Mouse (Mus musculus): ENCODE results near the gene Phc3.

GRCm38 (mm10) chr3:30958709-30959108, 10.5 kb downstream of the Phc3 start:
- no peak for TF ChIP-seq POLR2A (IDR thresholded peaks at IDR 0.05; ENCODE audit: low read depth, low read length)
- TF ChIP-seq CTCF (conservative IDR thresholded peaks at IDR 0.05; ENCODE audit: insufficient read depth, insufficient read length, low read depth, low read length): no peak

Data from kidney, adult 2 months (tissue).